Mouse (Mus musculus) ES-E14 (cell line): ENCODE results near the gene Cyp2d9. TPM values are rescaled to one million over a fixed set of nuclear protein-coding genes. Genes with fewer than 3 reads are reported as not detected.
"Not testable (repeated sequence)": the region's sequence is repeated elsewhere in the genome, so short reads cannot be mapped to it uniquely, and the experiment has no call there.

ENCODE experiments used
- DNase-seq: peaks from one replicate; pipeline ENCODE4 v3.0.0-alpha.2; 2013; ENCODE audit warnings: low read depth, low spot score
- H3K27ac ChIP-seq: 2 replicates; pipeline ENCODE4 v1.5.1; 2012; ENCODE audit warnings: low read depth, mild to moderate bottlenecking, low read length, moderate library complexity, mixed read lengths; ENCODE audit not compliant: poor library complexity, insufficient read depth, severe bottlenecking
- H3K36me3 ChIP-seq: 2 replicates; pipeline ENCODE4 v1.6.1; 2012; ENCODE audit warnings: mild to moderate bottlenecking, low read length, moderate library complexity, mixed read lengths; ENCODE audit not compliant: control insufficient read depth, poor library complexity, insufficient read depth, severe bottlenecking
- H3K4me1 ChIP-seq, 2 experiments: fragments of 150-350 bp in 1 of 2; sonication (generic) in 1 of 2; 2 replicates each; pipeline ENCODE4 v1.6.1; 2012; ENCODE audit warnings: low read length in 2 of 2, mild to moderate bottlenecking in 1 of 2, mixed read lengths in 1 of 2; ENCODE audit not compliant: control insufficient read depth in 2 of 2, insufficient read depth in 2 of 2, poor library complexity in 1 of 2
- H3K4me3 ChIP-seq, 2 experiments: fragments of 150-350 bp in 1 of 2; sonication (generic) in 1 of 2; 2 replicates each; pipeline ENCODE4 v1.5.1; 2012; ENCODE audit warnings: low read length in 2 of 2, low read depth in 1 of 2, mild to moderate bottlenecking in 1 of 2, mixed read lengths in 1 of 2; ENCODE audit not compliant: insufficient read depth in 1 of 2, poor library complexity in 1 of 2, severe bottlenecking in 1 of 2
- H3K9ac ChIP-seq: 2 replicates; pipeline ENCODE4 v1.6.1; 2012; ENCODE audit warnings: low read depth, mild to moderate bottlenecking, low read length, mixed read lengths; ENCODE audit not compliant: poor library complexity, insufficient read depth, severe bottlenecking
- H3K9me3 ChIP-seq: fragments of 150-350 bp; sonication (generic); 2 replicates; pipeline ENCODE4 v1.6.1; 2012; ENCODE audit warnings: low read depth, mild to moderate bottlenecking, low read length; ENCODE audit not compliant: control insufficient read depth, insufficient read depth
- CHD2 ChIP-seq: IDR thresholded peaks from 2 replicates; pipeline ENCODE4 v1.6.1; 2014; ENCODE audit warnings: mild to moderate bottlenecking, low read depth, low read length, inconsistent platforms
- HCFC1 ChIP-seq: IDR thresholded peaks from 2 replicates; pipeline ENCODE4 v1.6.1; 2012; ENCODE audit warnings: low read length, inconsistent platforms, borderline replicate concordance; ENCODE audit not compliant: insufficient read depth
- MAFK ChIP-seq: IDR thresholded peaks from 2 replicates; pipeline ENCODE4 v1.6.1; 2014; ENCODE audit warnings: mild to moderate bottlenecking, low read depth, low read length, inconsistent platforms; ENCODE audit not compliant: insufficient read depth
- ZC3H11A ChIP-seq: IDR thresholded peaks from 2 replicates; pipeline ENCODE4 v1.6.1; 2012; ENCODE audit warnings: low read depth, mild to moderate bottlenecking, inconsistent platforms, low read length, borderline replicate concordance
- ZNF384 ChIP-seq: IDR thresholded peaks from 2 replicates; pipeline ENCODE4 v1.6.1; 2012; ENCODE audit warnings: low read depth, low read length, inconsistent platforms
- in situ Hi-C, 2 experiments: fragments of 600-800 bp; cut with MboI; formaldehyde crosslinking; loops; one replicate each; pipeline ENCODE4 v1.15.1; 2025; ENCODE audit warnings: low sequenced_read_pairs in 2 of 2, inconsistent platforms in 1 of 2; ENCODE audit not compliant: unreplicated experiment in 2 of 2
- total RNA-seq: library from RNA; depleted of rRNA; stranded (reverse); fragments of 300-350 nt; gene quantifications from 2 replicates; pipeline ENCODE4 v1.2.3, GENCODE M21; 2012; rRNA removed

Gene Cyp2d9
- total RNA-seq, 1 experiment: not detected

DNA sequence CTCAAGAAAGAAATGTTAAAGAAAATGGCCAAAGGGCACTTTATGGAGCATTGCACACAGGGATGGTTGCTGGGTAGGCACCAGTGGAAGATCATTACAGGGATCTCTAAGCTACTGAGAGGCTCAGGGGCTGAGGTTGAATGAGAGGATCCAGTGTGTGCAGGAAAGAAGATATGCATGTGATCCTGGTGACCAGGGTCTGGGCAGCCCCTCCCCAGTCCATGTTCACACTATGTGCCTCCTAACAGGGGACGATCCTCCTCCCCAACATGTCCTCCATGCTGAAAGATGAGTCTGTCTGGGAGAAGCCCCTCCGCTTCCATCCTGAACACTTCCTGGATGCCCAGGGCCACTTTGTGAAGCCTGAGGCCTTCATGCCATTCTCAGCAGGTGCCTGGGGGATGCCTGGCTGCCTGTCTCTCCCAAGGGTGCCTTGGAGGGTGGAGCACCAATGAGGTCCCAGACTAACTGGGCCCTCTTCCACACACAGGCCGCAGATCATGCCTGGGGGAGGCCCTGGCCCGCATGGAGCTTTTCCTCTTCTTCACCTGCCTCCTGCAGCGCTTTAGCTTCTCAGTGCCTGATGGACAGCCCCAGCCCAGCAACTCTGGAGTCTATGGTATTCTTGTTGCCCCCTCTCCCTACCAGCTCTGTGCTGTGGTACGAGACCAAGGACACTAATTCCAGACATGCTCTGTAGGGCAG is 23.0 kb downstream of the Cyp2d9 start:
- H3K9ac ChIP-seq, H3K27ac ChIP-seq, H3K9me3 ChIP-seq, H3K4me3 ChIP-seq, H3K36me3 ChIP-seq, in situ Hi-C loops, DNase-seq, H3K4me1 ChIP-seq: not testable (repeated sequence)

- no peak for DNase-seq
- H3K9me3 ChIP-seq: no peaks in the 10 kb centered on the region
- H3K4me1 ChIP-seq: no peaks in the 10 kb centered on the region
- in situ Hi-C loops: no loop called here
- no peaks in the 10 kb centered on the region for H3K36me3 ChIP-seq
- no peak overlapping the region for H3K9ac ChIP-seq
- H3K27ac ChIP-seq: no peak overlapping the region
- no peak for TF ChIP-seq ZC3H11A
- no peak for TF ChIP-seq HCFC1
- TF ChIP-seq ZNF384: no peak
- TF ChIP-seq MAFK: no peak
- TF ChIP-seq CHD2: no peak
- H3K4me3 ChIP-seq: no peak overlapping the region
These were observed 24.1 kb downstream of the Cyp2d9 start for GRCm38 (mm10) chr15:82457064-82458021.

DNA sequence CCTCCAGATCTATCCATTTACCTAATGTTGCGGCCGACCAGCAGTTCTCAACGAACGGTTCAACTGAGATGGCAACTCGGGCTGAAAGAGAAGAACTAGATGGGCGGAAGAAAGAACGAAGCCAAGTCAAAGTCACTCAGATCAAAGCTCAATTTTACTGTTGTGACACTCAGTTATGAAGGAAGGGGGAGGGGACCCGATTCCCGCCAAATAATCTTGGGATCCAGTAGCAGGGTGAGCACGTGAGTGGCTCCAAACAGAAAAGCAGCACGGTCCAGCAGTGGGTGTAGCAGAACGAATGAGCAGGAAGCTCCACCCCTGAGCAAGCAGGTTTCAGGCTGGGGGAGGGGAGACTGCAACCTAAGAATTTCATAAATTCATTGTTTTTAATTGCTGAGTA is 26.0 kb downstream of the Cyp2d9 start:
- in situ Hi-C loops, H3K9me3 ChIP-seq, H3K27ac ChIP-seq, H3K4me1 ChIP-seq, H3K9ac ChIP-seq, DNase-seq, H3K36me3 ChIP-seq, H3K4me3 ChIP-seq: not testable (repeated sequence)

DNA sequence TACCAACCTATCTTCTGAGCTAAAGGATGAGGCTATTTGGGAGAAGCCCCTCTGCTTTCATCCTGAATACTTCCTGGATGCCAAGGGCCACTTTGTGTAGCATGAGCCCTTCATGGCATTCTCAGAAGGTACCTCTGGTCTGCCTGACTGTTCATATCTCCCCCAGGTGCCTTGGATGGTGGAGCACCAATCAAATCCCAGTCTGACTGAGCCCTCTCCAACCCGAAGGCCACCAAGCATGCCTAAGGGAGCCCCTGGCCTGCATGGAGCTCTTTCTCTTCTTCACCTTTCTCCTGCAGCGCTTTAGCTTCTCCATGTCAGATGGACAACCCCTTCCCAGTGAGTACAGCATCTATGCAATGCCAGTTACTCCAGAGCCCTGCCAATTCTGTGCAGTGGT is 31.5 kb downstream of the Cyp2d9 start:
- no peak overlapping the region for H3K4me3 ChIP-seq
- DNase-seq: no peak
- no peak overlapping the region for H3K9ac ChIP-seq
- in situ Hi-C loops: no loop called here
- no peak overlapping the region for H3K27ac ChIP-seq
- no peaks in the 10 kb centered on the region for H3K9me3 ChIP-seq
- no peaks in the 10 kb centered on the region for H3K4me1 ChIP-seq
- no peaks in the 10 kb centered on the region for H3K36me3 ChIP-seq
- TF ChIP-seq ZC3H11A (no peak), ZNF384 (no peak), HCFC1 (no peak), MAFK (no peak), CHD2 (no peak)

GRCm38 (mm10) chr15:82494273-82494672 is 61.0 kb downstream of the Cyp2d9 start:
- H3K9ac ChIP-seq: peak overlapping the region; percentile 54; the same call in 1 of the 2 replicates
- peak; percentile 90 for TF ChIP-seq ZNF384
- in situ Hi-C loops, H3K27ac ChIP-seq, H3K4me1 ChIP-seq, H3K36me3 ChIP-seq, H3K9me3 ChIP-seq: not testable (repeated sequence)
- peak; percentile 21 for DNase-seq
- peak overlapping the region; percentile 56 to 63 for H3K4me3 ChIP-seq

Other genes with a start within 250 kb of the Cyp2d9 start
- gene Shisa8, start 220.6 kb upstream of the Cyp2d9 start, total RNA-seq: 4.1 and 4.3 TPM in 2 replicates
- 1.7 and 2.3 TPM in 2 replicates for gene Tnfrsf13c, start 209.1 kb upstream of the Cyp2d9 start, total RNA-seq
- 58.2 and 80.0 TPM in 2 replicates for gene Cenpm, start 188.7 kb upstream of the Cyp2d9 start, total RNA-seq
- 1.0 and 1.2 TPM in 2 replicates for gene 1500009C09Rik, start 181.0 kb upstream of the Cyp2d9 start, total RNA-seq
- 5.9 and 8.2 TPM in 2 replicates for gene Sept3, start 158.5 kb upstream of the Cyp2d9 start, total RNA-seq
- gene Wbp2nl, start 134.5 kb upstream of the Cyp2d9 start, total RNA-seq: 2.0 and 2.1 TPM in 2 replicates
- 17.6 and 35.3 TPM in 2 replicates for gene Naga, start 94.5 kb upstream of the Cyp2d9 start, total RNA-seq
- gene Pheta2, start 94.5 kb upstream of the Cyp2d9 start, total RNA-seq: 0.85 and 0.95 TPM in 2 replicates
- 172 and 222 TPM in 2 replicates for gene Smdt1, start 94.5 kb upstream of the Cyp2d9 start, total RNA-seq
- gene Ndufa6, start 79.1 kb upstream of the Cyp2d9 start, total RNA-seq: 256 and 306 TPM in 2 replicates
- 0.94 and 2.3 TPM in 2 replicates for gene Cyp2d22, start 53.2 kb upstream of the Cyp2d9 start, total RNA-seq
- not detected in 2 replicates for gene Cyp2d11, start 39.4 kb upstream of the Cyp2d9 start, total RNA-seq
- gene Cyp2d10, start 26.2 kb upstream of the Cyp2d9 start, total RNA-seq: not detected in 2 replicates
- gene Cyp2d12, start 121.6 kb downstream of the Cyp2d9 start, total RNA-seq: not detected in 2 replicates
- not detected in 2 replicates for gene Cyp2d34, start 187.5 kb downstream of the Cyp2d9 start, total RNA-seq